Mouse (Mus musculus): ENCODE data around the gene Gm853. TPM values are rescaled to one million over a fixed set of nuclear protein-coding genes. Genes with fewer than 3 reads are reported as not detected.

Gm853 gene
- polyA plus RNA-seq, 1 experiment from 2014 or later = not detected

GRCm38 (mm10) chr4:130167321-130167720 lies 54.9 kb downstream of the Gm853 start:
- no peak for ATAC-seq (ENCODE audit: low read depth)
- no peaks in the 10 kb centered on the region for H3K9me3 ChIP-seq (ENCODE audit: control insufficient read depth, low read length)
- 0 out of 2 replicates have a peak, but pooled peaks cover 7% of the 10 kb centered on the region for H3K4me1 ChIP-seq (ENCODE audit: control insufficient read depth, insufficient read depth, low read length)
- no peak overlapping the region for H3K27ac ChIP-seq (ENCODE audit: low read depth, low read length)
- 0 out of 2 replicates have a peak overlapping the region, but pooled peaks have one; percentile 8 for H3K4me2 ChIP-seq (ENCODE audit: low read depth, low read length)
- 59% methylated on average over 22 of the region's 22 CpGs for WGBS
- no peaks in the 10 kb centered on the region for H3K36me3 ChIP-seq (ENCODE audit: control insufficient read depth, insufficient read depth, low read length)
- H3K4me3 ChIP-seq (ENCODE audit: low read depth, low read length) = no peak overlapping the region
- H3K27me3 ChIP-seq (ENCODE audit: control insufficient read depth, insufficient read depth, low read length) = 0 out of 2 replicates have a peak, but pooled peaks cover 5% of the 10 kb centered on the region
- H3K9ac ChIP-seq (replicated peaks; ENCODE audit: low read depth, low read length) = no peak overlapping the region

- H3K36me3 ChIP-seq (ENCODE audit: control insufficient read depth, insufficient read depth, low read length) = no peaks in the 10 kb centered on the region
- H3K27me3 ChIP-seq (ENCODE audit: control insufficient read depth, insufficient read depth, low read length) = 0 out of 2 replicates have a peak, but pooled peaks cover 5% of the 10 kb centered on the region
- H3K4me2 ChIP-seq (ENCODE audit: low read depth, low read length) = no peak overlapping the region
- H3K4me3 ChIP-seq (ENCODE audit: low read depth, low read length) = no peak overlapping the region
- 0 out of 2 replicates have a peak, but pooled peaks cover 7% of the 10 kb centered on the region for H3K4me1 ChIP-seq (ENCODE audit: control insufficient read depth, insufficient read depth, low read length)
- 78% methylated on average over 8 of the region's 8 CpGs for WGBS
- no peak overlapping the region for H3K27ac ChIP-seq (ENCODE audit: low read depth, low read length)
- no peak for ATAC-seq (ENCODE audit: low read depth)
- H3K9me3 ChIP-seq (ENCODE audit: control insufficient read depth, low read length) = no peaks in the 10 kb centered on the region
- no peak overlapping the region for H3K9ac ChIP-seq (replicated peaks; ENCODE audit: low read depth, low read length)
These were observed 55.6 kb downstream of the Gm853 start for GRCm38 (mm10) chr4:130166592-130166991.

- H3K27me3 ChIP-seq (ENCODE audit: control insufficient read depth, insufficient read depth, low read length) = 0 out of 2 replicates have a peak, but pooled peaks cover 5% of the 10 kb centered on the region
- H3K4me1 ChIP-seq (ENCODE audit: control insufficient read depth, insufficient read depth, low read length) = 0 out of 2 replicates have a peak, but pooled peaks cover 7% of the 10 kb centered on the region
These were observed 56.1 kb downstream of the Gm853 start for GRCm38 (mm10) chr4:130166061-130166460.

GRCm38 (mm10) chr4:130164121-130164520 lies 58.1 kb downstream of the Gm853 start:
- H3K9ac ChIP-seq (replicated peaks; ENCODE audit: low read depth, low read length) = no peak overlapping the region
- no peak for ATAC-seq (ENCODE audit: low read depth)
- no peaks in the 10 kb centered on the region for H3K36me3 ChIP-seq (ENCODE audit: control insufficient read depth, insufficient read depth, low read length)
- H3K4me1 ChIP-seq (ENCODE audit: control insufficient read depth, insufficient read depth, low read length) = 0 out of 2 replicates have a peak, but pooled peaks cover 7% of the 10 kb centered on the region
- WGBS = 74% methylated on average over 6 of the region's 6 CpGs
- no peak overlapping the region for H3K4me2 ChIP-seq (ENCODE audit: low read depth, low read length)
- no peak overlapping the region for H3K27ac ChIP-seq (ENCODE audit: low read depth, low read length)
- H3K4me3 ChIP-seq (ENCODE audit: low read depth, low read length) = no peak overlapping the region
- H3K9me3 ChIP-seq (ENCODE audit: control insufficient read depth, low read length) = no peaks in the 10 kb centered on the region
- H3K27me3 ChIP-seq (ENCODE audit: control insufficient read depth, insufficient read depth, low read length) = 0 out of 2 replicates have a peak, but pooled peaks cover 5% of the 10 kb centered on the region

More at GRCm38 (mm10) chr4:130166061-130166460, 56.1 kb downstream of the Gm853 start:
- Histone ChIP-seq H3K9me3 (ENCODE audit: control insufficient read depth, low read length) (no peaks in the 10 kb centered on the region), H3K36me3 (ENCODE audit: control insufficient read depth, insufficient read depth, low read length) (no peaks in the 10 kb centered on the region), H3K4me2 (ENCODE audit: low read depth, low read length) (no peak overlapping the region), H3K27ac (ENCODE audit: low read depth, low read length) (no peak overlapping the region), H3K4me3 (ENCODE audit: low read depth, low read length) (no peak overlapping the region), H3K9ac (replicated peaks; ENCODE audit: low read depth, low read length) (no peak overlapping the region)
- no peak for ATAC-seq (ENCODE audit: low read depth)
- WGBS = 80% methylated on average over 18 of the region's 18 CpGs

- H3K9ac ChIP-seq (replicated peaks; ENCODE audit: low read depth, low read length) = no peak overlapping the region
- no peak overlapping the region for H3K27ac ChIP-seq (ENCODE audit: low read depth, low read length)
- H3K36me3 ChIP-seq (ENCODE audit: control insufficient read depth, insufficient read depth, low read length) = no peaks in the 10 kb centered on the region
- ATAC-seq (ENCODE audit: low read depth) = no peak
- H3K4me2 ChIP-seq (ENCODE audit: low read depth, low read length) = peak overlapping the region; percentile 27; the same call in 1 of the 2 replicates
- H3K9me3 ChIP-seq (ENCODE audit: control insufficient read depth, low read length) = no peaks in the 10 kb centered on the region
- H3K27me3 ChIP-seq (ENCODE audit: control insufficient read depth, insufficient read depth, low read length) = 0 out of 2 replicates have a peak, but pooled peaks cover 5% of the 10 kb centered on the region
- no peak overlapping the region for H3K4me3 ChIP-seq (ENCODE audit: low read depth, low read length)
- 0 out of 2 replicates have a peak, but pooled peaks cover 7% of the 10 kb centered on the region for H3K4me1 ChIP-seq (ENCODE audit: control insufficient read depth, insufficient read depth, low read length)
- WGBS = 12% methylated on average over 20 of the region's 20 CpGs
These were observed 58.8 kb downstream of the Gm853 start for GRCm38 (mm10) chr4:130163391-130163861.

GRCm38 (mm10) chr4:130161349-130161748 lies 60.9 kb downstream of the Gm853 start:
- Histone ChIP-seq H3K4me1 (ENCODE audit: control insufficient read depth, insufficient read depth, low read length) (0 out of 2 replicates have a peak, but pooled peaks cover 4% of the 10 kb centered on the region), H3K4me2 (ENCODE audit: low read depth, low read length) (no peak overlapping the region), H3K27ac (ENCODE audit: low read depth, low read length) (no peak overlapping the region), H3K9me3 (ENCODE audit: control insufficient read depth, low read length) (no peaks in the 10 kb centered on the region), H3K27me3 (ENCODE audit: control insufficient read depth, insufficient read depth, low read length) (0 out of 2 replicates have a peak, but pooled peaks cover 5% of the 10 kb centered on the region), H3K4me3 (ENCODE audit: low read depth, low read length) (no peak overlapping the region), H3K36me3 (ENCODE audit: control insufficient read depth, insufficient read depth, low read length) (no peaks in the 10 kb centered on the region), H3K9ac (replicated peaks; ENCODE audit: low read depth, low read length) (no peak overlapping the region)
- no peak for ATAC-seq (ENCODE audit: low read depth)
- 43% methylated on average over 4 of the region's 4 CpGs for WGBS

Other genes with a start within 250 kb of the Gm853 start
- gene Adgrb2, start 237.5 kb downstream of the Gm853 start, polyA plus RNA-seq (2014; fragmentation: Nextera tagmentation; extraction: Ambion mirVana) = 15.4 and 17.1 TPM in 2 replicates
- gene Col16a1, start 174.6 kb downstream of the Gm853 start, polyA plus RNA-seq (2014; fragmentation: Nextera tagmentation; extraction: Ambion mirVana) = 5.8 and 18.2 TPM in 2 replicates
- 66.2 and 68.3 TPM in 2 replicates for gene Pef1, start 119.8 kb downstream of the Gm853 start, polyA plus RNA-seq (2014; fragmentation: Nextera tagmentation; extraction: Ambion mirVana)
- gene Hcrtr1, start 83.0 kb downstream of the Gm853 start, polyA plus RNA-seq (2014; fragmentation: Nextera tagmentation; extraction: Ambion mirVana) = 1.2 and 1.8 TPM in 2 replicates
- 0.79 and 4.7 TPM in 2 replicates for gene Tinagl1, start 47.3 kb downstream of the Gm853 start, polyA plus RNA-seq (2014; fragmentation: Nextera tagmentation; extraction: Ambion mirVana)
- gene Serinc2, start 56.8 kb upstream of the Gm853 start, polyA plus RNA-seq (2014; fragmentation: Nextera tagmentation; extraction: Ambion mirVana) = 34.8 and 36.4 TPM in 2 replicates
- gene Fabp3, start 86.2 kb upstream of the Gm853 start, polyA plus RNA-seq (2014; fragmentation: Nextera tagmentation; extraction: Ambion mirVana) = 193 and 278 TPM in 2 replicates
- 0.99 and 1.8 TPM in 2 replicates for gene Gm10570, start 86.3 kb upstream of the Gm853 start, polyA plus RNA-seq (2014; fragmentation: Nextera tagmentation; extraction: Ambion mirVana)
- gene Zcchc17, start 137.5 kb upstream of the Gm853 start, polyA plus RNA-seq (2014; fragmentation: Nextera tagmentation; extraction: Ambion mirVana) = 97.0 and 98.1 TPM in 2 replicates
- 101 and 102 TPM in 2 replicates for gene Snrnp40, start 137.7 kb upstream of the Gm853 start, polyA plus RNA-seq (2014; fragmentation: Nextera tagmentation; extraction: Ambion mirVana)